Mouse (Mus musculus): Measurements from ENCODE around the gene Slc22a8. TPM values are rescaled to one million over a fixed set of nuclear protein-coding genes. Genes with fewer than 3 reads are reported as not detected.

Slc22a8 gene
- total RNA-seq, 1 experiment: not detected

GRCm38 (mm10) chr19:8565985-8566384, 25.1 kb upstream of the Slc22a8 start:
- Histone ChIP-seq H3K4me1 (ENCODE audit: control insufficient read depth in 2 of 2, insufficient read depth in 2 of 2, low read length in 2 of 2, poor library complexity in 1 of 2) (peaks cover 0 to 4% of the 10 kb centered on the region in 2 experiments; a peak in 1 of 4 replicates), H3K4me3 (ENCODE audit: insufficient read depth in 1 of 2, low read depth in 1 of 2, low read length in 2 of 2, poor library complexity in 1 of 2, severe bottlenecking in 1 of 2) (no peak overlapping the region), H3K9ac (ENCODE audit: insufficient read depth, low read depth, low read length, poor library complexity, severe bottlenecking) (no peak overlapping the region), H3K36me3 (ENCODE audit: control insufficient read depth, insufficient read depth, low read length, poor library complexity, severe bottlenecking) (no peaks in the 10 kb centered on the region), H3K9me3 (ENCODE audit: control insufficient read depth, insufficient read depth, low read depth, low read length) (no peaks in the 10 kb centered on the region), H3K27ac (ENCODE audit: insufficient read depth, low read depth, low read length, poor library complexity, severe bottlenecking) (no peak overlapping the region)
- no peak for TF ChIP-seq ZC3H11A (IDR thresholded peaks at IDR 0.05; ENCODE audit: borderline replicate concordance, low read depth, low read length)
- no peak for TF ChIP-seq MAFK (IDR thresholded peaks at IDR 0.05; ENCODE audit: insufficient read depth, low read depth, low read length)
- TF ChIP-seq CHD2 (IDR thresholded peaks at IDR 0.05; ENCODE audit: low read depth, low read length): no peak
- TF ChIP-seq HCFC1 (IDR thresholded peaks at IDR 0.05; ENCODE audit: borderline replicate concordance, insufficient read depth, low read length): no peak
- TF ChIP-seq ZNF384 (IDR thresholded peaks at IDR 0.05; ENCODE audit: low read depth, low read length): no peak
- in situ Hi-C loops (cut with MboI; ENCODE audit: low sequenced_read_pairs in 2 of 2, unreplicated experiment in 2 of 2): loop anchor here in 1 of 2 experiments (10.0 kb wide), 1 partner anchor 119 kb away; no protein-coding TSS in a partner anchor
- no peak for DNase-seq (ENCODE audit: low read depth, low spot score)

- TF ChIP-seq ZNF384 (IDR thresholded peaks at IDR 0.05; ENCODE audit: low read depth, low read length) (peak; percentile 85), CHD2 (IDR thresholded peaks at IDR 0.05; ENCODE audit: low read depth, low read length) (no peak), HCFC1 (IDR thresholded peaks at IDR 0.05; ENCODE audit: borderline replicate concordance, insufficient read depth, low read length) (no peak), MAFK (IDR thresholded peaks at IDR 0.05; ENCODE audit: insufficient read depth, low read depth, low read length) (0 out of 2 replicates have a peak, but pooled peaks have one; percentile 6), ZC3H11A (IDR thresholded peaks at IDR 0.05; ENCODE audit: borderline replicate concordance, low read depth, low read length) (peak; percentile 68)
- DNase-seq (ENCODE audit: low read depth, low spot score): peak; percentile 50
- H3K9ac ChIP-seq (ENCODE audit: insufficient read depth, low read depth, low read length, poor library complexity, severe bottlenecking): no peak overlapping the region
Measured at GRCm38 (mm10) chr19:8567104-8567880, 23.8 kb upstream of the Slc22a8 start.

GRCm38 (mm10) chr19:8569453-8569863, 21.6 kb upstream of the Slc22a8 start:
- peak overlapping the region in 1 of 2 experiments; percentile 47; a peak in 1 of 4 replicates for H3K4me3 ChIP-seq (ENCODE audit: insufficient read depth in 1 of 2, low read depth in 1 of 2, low read length in 2 of 2, poor library complexity in 1 of 2, severe bottlenecking in 1 of 2)
- no peak for DNase-seq (ENCODE audit: low read depth, low spot score)
- in situ Hi-C loops (cut with MboI; ENCODE audit: low sequenced_read_pairs in 2 of 2, unreplicated experiment in 2 of 2): loop anchor here in 1 of 2 experiments (10.0 kb wide), 1 partner anchor 115 kb away; no protein-coding TSS in a partner anchor
- peaks cover 0 to 4% of the 10 kb centered on the region in 2 experiments; a peak in 1 of 4 replicates for H3K4me1 ChIP-seq (ENCODE audit: control insufficient read depth in 2 of 2, insufficient read depth in 2 of 2, low read length in 2 of 2, poor library complexity in 1 of 2)
- H3K9me3 ChIP-seq (ENCODE audit: control insufficient read depth, insufficient read depth, low read depth, low read length): no peaks in the 10 kb centered on the region
- H3K9ac ChIP-seq (ENCODE audit: insufficient read depth, low read depth, low read length, poor library complexity, severe bottlenecking): peak overlapping the region; percentile 64
- TF ChIP-seq CHD2 (IDR thresholded peaks at IDR 0.05; ENCODE audit: low read depth, low read length) (no peak), ZNF384 (IDR thresholded peaks at IDR 0.05; ENCODE audit: low read depth, low read length) (no peak), MAFK (IDR thresholded peaks at IDR 0.05; ENCODE audit: insufficient read depth, low read depth, low read length) (no peak), ZC3H11A (IDR thresholded peaks at IDR 0.05; ENCODE audit: borderline replicate concordance, low read depth, low read length) (peak; percentile 41; the same call in 1 of the 2 replicates)
- H3K27ac ChIP-seq (ENCODE audit: insufficient read depth, low read depth, low read length, poor library complexity, severe bottlenecking): no peak overlapping the region
- H3K36me3 ChIP-seq (ENCODE audit: control insufficient read depth, insufficient read depth, low read length, poor library complexity, severe bottlenecking): no peaks in the 10 kb centered on the region

More at GRCm38 (mm10) chr19:8567104-8567880, 23.8 kb upstream of the Slc22a8 start:
- no peaks in the 10 kb centered on the region for H3K9me3 ChIP-seq (ENCODE audit: control insufficient read depth, insufficient read depth, low read depth, low read length)
- in situ Hi-C loops (cut with MboI; ENCODE audit: low sequenced_read_pairs in 2 of 2, unreplicated experiment in 2 of 2): loop anchor here in 1 of 2 experiments (10.0 kb wide), 1 partner anchor 118 kb away; no protein-coding TSS in a partner anchor
- peaks cover 0 to 4% of the 10 kb centered on the region in 2 experiments; a peak in 1 of 4 replicates for H3K4me1 ChIP-seq (ENCODE audit: control insufficient read depth in 2 of 2, insufficient read depth in 2 of 2, low read length in 2 of 2, poor library complexity in 1 of 2)
- H3K27ac ChIP-seq (ENCODE audit: insufficient read depth, low read depth, low read length, poor library complexity, severe bottlenecking): peak overlapping the region; percentile 58; the same call in 1 of the 2 replicates
- no peak overlapping the region for H3K4me3 ChIP-seq (ENCODE audit: insufficient read depth in 1 of 2, low read depth in 1 of 2, low read length in 2 of 2, poor library complexity in 1 of 2, severe bottlenecking in 1 of 2)
- no peaks in the 10 kb centered on the region for H3K36me3 ChIP-seq (ENCODE audit: control insufficient read depth, insufficient read depth, low read length, poor library complexity, severe bottlenecking)

GRCm38 (mm10) chr19:8570341-8571040, 20.6 kb upstream of the Slc22a8 start:
- in situ Hi-C loops (cut with MboI; ENCODE audit: low sequenced_read_pairs in 2 of 2, unreplicated experiment in 2 of 2): no loop called here
- Histone ChIP-seq H3K27ac (ENCODE audit: insufficient read depth, low read depth, low read length, poor library complexity, severe bottlenecking) (no peak overlapping the region), H3K36me3 (ENCODE audit: control insufficient read depth, insufficient read depth, low read length, poor library complexity, severe bottlenecking) (no peaks in the 10 kb centered on the region), H3K4me1 (ENCODE audit: control insufficient read depth in 2 of 2, insufficient read depth in 2 of 2, low read length in 2 of 2, poor library complexity in 1 of 2) (peaks cover 0 to 4% of the 10 kb centered on the region in 2 experiments; a peak in 1 of 4 replicates), H3K9me3 (ENCODE audit: control insufficient read depth, insufficient read depth, low read depth, low read length) (no peaks in the 10 kb centered on the region), H3K9ac (ENCODE audit: insufficient read depth, low read depth, low read length, poor library complexity, severe bottlenecking) (no peak overlapping the region), H3K4me3 (ENCODE audit: insufficient read depth in 1 of 2, low read depth in 1 of 2, low read length in 2 of 2, poor library complexity in 1 of 2, severe bottlenecking in 1 of 2) (no peak overlapping the region)
- no peak for DNase-seq (ENCODE audit: low read depth, low spot score)
- TF ChIP-seq CHD2 (IDR thresholded peaks at IDR 0.05; ENCODE audit: low read depth, low read length) (no peak), ZC3H11A (IDR thresholded peaks at IDR 0.05; ENCODE audit: borderline replicate concordance, low read depth, low read length) (no peak), MAFK (IDR thresholded peaks at IDR 0.05; ENCODE audit: insufficient read depth, low read depth, low read length) (no peak), ZNF384 (IDR thresholded peaks at IDR 0.05; ENCODE audit: low read depth, low read length) (no peak), HCFC1 (IDR thresholded peaks at IDR 0.05; ENCODE audit: borderline replicate concordance, insufficient read depth, low read length) (no peak)

Data from ES-E14 (cell line).